ENCODE assay signal across 9 mouse cellular contexts in the genomic region with DNA sequence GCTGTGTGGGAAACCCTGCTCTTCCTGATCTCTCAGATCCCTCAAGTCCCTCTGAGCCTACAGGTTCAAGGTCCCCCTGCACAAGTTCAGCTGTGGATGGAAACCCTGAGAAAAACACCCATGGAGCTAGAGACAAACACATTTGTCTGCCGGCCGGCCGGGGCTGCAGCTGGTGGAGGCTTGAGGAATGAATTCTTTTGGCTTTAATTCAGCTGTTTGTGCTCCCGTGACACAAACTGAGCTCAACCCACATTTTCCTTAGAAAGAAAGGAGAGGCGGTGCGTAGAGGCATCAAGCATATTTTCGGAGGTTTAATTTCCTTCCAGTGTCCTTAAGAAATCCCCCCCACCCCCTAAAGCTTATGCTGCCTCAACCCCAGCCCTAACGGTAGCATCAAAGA.
DNase-seq lines count a peak whose midpoint lies in the region; ATAC-seq lines count a peak whose summit lies in the region.
"Had no signal": no experiment of that assay in that cellular context is flagged by ENCODE, and none has a peak within 500 bp of the region (broad histone marks: within the 10 kb centered on the region; RNA-seq: fewer than 3 reads in every experiment).

No protein-coding gene starts in this region.

- 9% methylated on average over 8 of the region's 8 CpGs for WGBS in hindbrain, embryonic 11.5 days
- 7% methylated on average over 8 of the region's 8 CpGs for WGBS in hindbrain, embryonic 10.5 days
- 14% methylated on average over 8 of the region's 8 CpGs for WGBS in embryonic facial prominence, embryonic 10.5 days
- WGBS in heart, embryonic 12.5 days: 22% methylated on average over 8 of the region's 8 CpGs
- 11% methylated on average over 8 of the region's 8 CpGs for WGBS in stomach, embryonic 15.5 days

- H3K4me3 ChIP-seq in hindbrain, embryonic 11.5 days (ENCODE audit: low read depth, low read length): no peak overlapping the region
- no peak overlapping the region for H3K4me3 ChIP-seq in hindbrain, embryonic 10.5 days
- peak overlapping the region; percentile 75; the same call in 1 of the 2 replicates for H3K4me3 ChIP-seq in embryonic facial prominence, embryonic 10.5 days
- H3K4me3 ChIP-seq in heart, embryonic 12.5 days: peak overlapping the region; percentile 18; the same call in 1 of the 2 replicates
- peak overlapping the region; percentile 78 for H3K4me3 ChIP-seq in stomach, embryonic 15.5 days (replicated peaks)

- no peaks in the 10 kb centered on the region for H3K36me3 ChIP-seq in hindbrain, embryonic 11.5 days (ENCODE audit: control insufficient read depth, insufficient read depth, low read length)
- no peaks in the 10 kb centered on the region for H3K36me3 ChIP-seq in hindbrain, embryonic 10.5 days
- H3K36me3 ChIP-seq in embryonic facial prominence, embryonic 10.5 days (replicated peaks): no peaks in the 10 kb centered on the region
- H3K36me3 ChIP-seq in heart, embryonic 12.5 days: no peaks in the 10 kb centered on the region
- no peaks in the 10 kb centered on the region for H3K36me3 ChIP-seq in stomach, embryonic 15.5 days
- H3K36me3 ChIP-seq: G1E had no signal

- H3K27me3 ChIP-seq in hindbrain, embryonic 11.5 days (ENCODE audit: control insufficient read depth, insufficient read depth, low read length): no peaks in the 10 kb centered on the region
- H3K27me3 ChIP-seq in hindbrain, embryonic 10.5 days (ENCODE audit: insufficient read depth, poor library complexity, severe bottlenecking): peaks cover 49% of the 10 kb centered on the region
- H3K27me3 ChIP-seq in embryonic facial prominence, embryonic 10.5 days (replicated peaks; ENCODE audit: low read depth, poor library complexity, severe bottlenecking): peaks cover 47% of the 10 kb centered on the region
- H3K27me3 ChIP-seq in heart, embryonic 12.5 days (replicated peaks): no peaks in the 10 kb centered on the region
- H3K27me3 ChIP-seq in stomach, embryonic 15.5 days (replicated peaks): no peaks in the 10 kb centered on the region

- ATAC-seq in hindbrain, embryonic 11.5 days (ENCODE audit: low FRiP score): no peak
- ATAC-seq in heart, embryonic 12.5 days (ENCODE audit: insufficient number of reproducible peaks, low FRiP score): no peak
- ATAC-seq in stomach, embryonic 15.5 days (ENCODE audit: insufficient read depth, low FRiP score, low read depth): no peak
- ATAC-seq in megakaryocyte progenitor cell, adult 5-6 weeks (replicated peaks; ENCODE audit: poor library complexity): no peak

- no peaks in the 10 kb centered on the region for H3K9me3 ChIP-seq in hindbrain, embryonic 11.5 days (ENCODE audit: control insufficient read depth, low read length)
- H3K9me3 ChIP-seq in hindbrain, embryonic 10.5 days: no peaks in the 10 kb centered on the region
- no peaks in the 10 kb centered on the region for H3K9me3 ChIP-seq in embryonic facial prominence, embryonic 10.5 days
- no peaks in the 10 kb centered on the region for H3K9me3 ChIP-seq in heart, embryonic 12.5 days (replicated peaks)
- H3K9me3 ChIP-seq in stomach, embryonic 15.5 days: no peaks in the 10 kb centered on the region
- H3K9me3 ChIP-seq: G1E had no signal

- no peak overlapping the region for H3K27ac ChIP-seq in hindbrain, embryonic 11.5 days (ENCODE audit: low read depth, low read length)
- no peak overlapping the region for H3K27ac ChIP-seq in hindbrain, embryonic 10.5 days
- peak overlapping the region; percentile 55; the same call in 1 of the 2 replicates for H3K27ac ChIP-seq in embryonic facial prominence, embryonic 10.5 days (replicated peaks)
- H3K27ac ChIP-seq in heart, embryonic 12.5 days (ENCODE audit: poor library complexity, severe bottlenecking): peak overlapping the region; percentile 71
- H3K27ac ChIP-seq in stomach, embryonic 15.5 days: peak overlapping the region; percentile 99

- H3K9ac ChIP-seq in hindbrain, embryonic 11.5 days (ENCODE audit: low read depth, low read length): no peak overlapping the region
- 0 out of 2 replicates have a peak overlapping the region, but pooled peaks have one; percentile 39 for H3K9ac ChIP-seq in heart, embryonic 12.5 days
- no peak overlapping the region for H3K9ac ChIP-seq in stomach, embryonic 15.5 days

- H3K4me2 ChIP-seq in hindbrain, embryonic 11.5 days (replicated peaks; ENCODE audit: low read depth, low read length): no peak overlapping the region
- peak overlapping the region; percentile 45 for H3K4me2 ChIP-seq in heart, embryonic 12.5 days
- H3K4me2 ChIP-seq in stomach, embryonic 15.5 days: peak overlapping the region; percentile 67

- H3K4me1 ChIP-seq in hindbrain, embryonic 11.5 days (replicated peaks; ENCODE audit: control insufficient read depth, insufficient read depth, low read length): 0 out of 2 replicates have a peak, but pooled peaks cover 2% of the 10 kb centered on the region
- H3K4me1 ChIP-seq in hindbrain, embryonic 10.5 days (replicated peaks): peaks cover 34% of the 10 kb centered on the region
- peaks cover 52% of the 10 kb centered on the region for H3K4me1 ChIP-seq in embryonic facial prominence, embryonic 10.5 days
- H3K4me1 ChIP-seq in heart, embryonic 12.5 days (replicated peaks): peaks cover 37% of the 10 kb centered on the region
- peaks cover 34% of the 10 kb centered on the region for H3K4me1 ChIP-seq in stomach, embryonic 15.5 days

- peak; percentile 27 for DNase-seq in hindbrain, embryonic 11.5 days (ENCODE audit: low spot score)
- DNase-seq in hindbrain, embryonic 10.5 days (ENCODE audit: low spot score): no peak
- peak; percentile 40 for DNase-seq in embryonic facial prominence, embryonic 10.5 days (ENCODE audit: low spot score)
- DNase-seq in kidney, postnatal 10 days: peak; percentile 78
- DNase-seq in lung, postnatal 10 days: peak; percentile 75

Comparison
In these comparisons a context has a peak if more than half of its experiments do, and no peak if none do; other contexts are left out.
1. H3K27ac ChIP-seq: peak in embryonic facial prominence, embryonic 10.5 days (single experiment), heart, embryonic 12.5 days (single experiment) and stomach, embryonic 15.5 days (single experiment); none in hindbrain, embryonic 11.5 days (single experiment) and hindbrain, embryonic 10.5 days (single experiment).
2. H3K4me3 ChIP-seq: peak in embryonic facial prominence, embryonic 10.5 days (single experiment), heart, embryonic 12.5 days (single experiment) and stomach, embryonic 15.5 days (single experiment); none in hindbrain, embryonic 11.5 days (single experiment) and hindbrain, embryonic 10.5 days (single experiment).